Mouse (Mus musculus): ENCODE data around the gene Polr2a.
A peak's percentile ranks its signal among the peaks of the same experiment; 100 is the strongest.

Polr2a gene

DNA sequence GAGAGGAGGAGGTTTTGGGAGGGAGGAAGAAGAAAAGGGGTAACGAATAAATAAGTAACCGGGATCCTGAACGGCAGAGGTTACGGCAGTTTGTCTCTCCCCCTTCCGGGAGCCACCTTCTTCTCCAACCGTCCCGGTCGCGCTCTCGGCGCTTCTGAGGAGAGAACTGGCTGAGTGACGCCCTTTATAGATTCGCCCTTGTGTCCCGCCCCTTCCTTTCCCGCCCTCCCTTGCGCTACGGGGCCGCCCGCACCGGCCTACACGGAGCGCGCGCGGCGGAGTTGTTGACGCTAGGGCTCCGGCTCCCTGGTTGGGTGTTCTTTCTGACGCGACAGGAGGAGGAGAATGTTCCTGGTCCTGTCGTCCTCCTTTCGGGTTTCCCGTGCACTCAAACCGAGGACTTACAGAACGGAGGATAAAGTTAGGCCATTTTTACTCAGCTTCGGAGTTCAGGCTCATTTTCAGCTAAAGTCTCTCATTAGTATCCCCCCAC is at the start of gene Polr2a:
Gene Polr2a, minus strand, starts transcription at position 160 of the 493 bp plus-strand sequence.
- DNase-seq: peak; percentile 96 to 98

DNA sequence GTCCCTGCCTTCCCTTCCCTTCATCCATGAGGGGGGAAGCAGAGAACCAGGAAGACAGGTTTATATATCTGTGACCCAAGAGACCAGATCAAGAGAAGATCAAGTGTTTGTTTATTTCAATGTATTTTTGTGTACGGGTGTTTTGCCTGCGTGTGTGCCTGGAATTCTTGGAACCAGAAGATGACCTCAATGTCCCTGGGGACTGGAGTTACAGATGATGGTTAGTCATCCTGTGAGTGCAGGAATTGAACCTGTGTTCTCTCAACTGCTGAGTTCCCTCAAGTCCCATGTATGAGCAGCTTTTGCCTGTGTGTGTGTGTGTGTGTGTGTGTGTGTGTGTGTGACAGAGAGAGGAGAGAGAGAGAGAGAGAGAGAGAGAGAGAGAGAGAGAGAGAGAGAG is 49.2 kb upstream of the Polr2a start:
- DNase-seq: no peak

GRCm38 (mm10) chr11:69806378-69806777 is 47.9 kb upstream of the Polr2a start:
- DNase-seq: no peak

- peak; percentile 81 to 93 for DNase-seq
Observed at GRCm38 (mm10) chr11:69804972-69805909, 46.8 kb upstream of the Polr2a start, which contains the start of gene Tmem102. Gene Tmem102 (minus strand): TSS chr11:69805624.

DNA sequence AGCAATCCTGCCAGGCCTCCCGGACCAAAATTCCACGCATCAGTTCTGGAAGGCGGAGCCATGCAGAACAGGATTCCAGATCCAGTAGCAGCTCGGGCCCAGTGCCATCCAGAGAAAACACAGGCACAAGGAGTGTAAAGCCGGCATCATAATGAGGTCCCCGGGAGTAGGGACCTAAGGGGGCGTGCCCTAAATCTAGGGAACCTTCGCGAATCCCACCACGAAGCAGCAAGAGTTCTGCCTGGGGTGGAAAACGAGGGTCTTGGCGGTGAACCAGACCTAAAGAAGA is 46.2 kb upstream of the Polr2a start:
- peak; percentile 68 to 71 for DNase-seq

DNA sequence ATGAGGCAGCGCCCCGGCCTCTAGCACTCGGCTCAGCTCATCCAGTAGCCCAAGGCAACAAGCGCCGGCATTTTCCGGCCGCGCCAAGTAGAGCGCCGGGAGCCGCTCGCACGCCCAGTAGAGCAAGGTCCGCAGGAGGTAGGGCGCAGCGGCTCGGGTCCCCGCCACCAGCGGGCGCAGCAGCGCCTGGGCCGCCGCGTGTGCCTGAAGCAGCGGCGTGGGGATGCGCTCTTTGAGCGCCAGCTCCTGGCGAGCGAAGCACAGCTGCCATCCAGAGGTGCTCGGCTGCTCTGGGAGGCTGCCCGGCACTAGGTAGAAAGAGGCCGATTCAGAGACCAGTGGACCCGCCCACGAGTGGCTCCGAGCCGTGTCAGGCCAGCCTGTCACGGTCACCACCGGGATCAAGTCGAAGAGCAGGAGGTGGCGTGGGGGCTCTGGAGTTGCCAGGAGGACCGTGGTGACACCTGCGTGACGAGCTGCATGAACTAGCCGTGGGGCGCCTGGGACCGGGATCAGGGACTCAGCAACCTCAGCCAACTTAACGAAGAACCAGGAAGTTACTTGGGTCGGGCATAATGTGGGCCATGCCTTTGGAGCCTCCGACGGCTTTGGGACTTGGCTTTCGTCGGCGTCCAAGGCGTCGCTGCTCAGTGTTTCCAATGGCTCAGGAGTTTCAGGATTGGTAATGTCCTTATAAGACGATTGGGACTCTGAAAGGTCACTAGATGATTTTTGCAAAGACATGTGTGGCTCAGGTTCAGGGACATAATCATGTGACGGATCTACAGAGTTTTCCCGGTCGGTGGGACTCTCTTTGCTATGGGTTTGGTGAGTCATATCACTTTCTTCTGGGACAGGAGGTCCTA is 45.6 kb upstream of the Polr2a start:
- DNase-seq: peak; percentile 81 to 91

DNA sequence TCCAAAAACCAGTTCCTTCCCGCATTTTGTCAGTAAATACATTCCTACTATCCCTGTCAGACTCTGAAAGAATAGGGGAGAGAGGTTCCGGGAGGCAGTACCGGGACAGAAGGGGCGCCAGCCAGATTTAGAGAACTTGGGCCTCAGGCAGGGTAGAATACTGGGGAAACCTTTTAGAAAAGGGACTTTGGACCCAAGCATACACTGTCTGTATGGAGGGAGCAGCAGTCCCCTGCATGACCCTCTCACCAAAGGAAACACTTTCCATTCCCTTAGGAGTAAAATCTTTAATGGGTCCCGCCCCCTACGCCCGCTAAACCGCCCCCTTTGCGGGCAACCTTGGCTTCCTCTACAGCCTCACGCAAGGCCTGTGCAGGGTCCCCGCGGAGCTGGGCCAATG is 44.9 kb upstream of the Polr2a start:
- DNase-seq: no peak

- peak; percentile 86 to 92 for DNase-seq
Observed at GRCm38 (mm10) chr11:69802648-69803105, 44.2 kb upstream of the Polr2a start.

GRCm38 (mm10) chr11:69801379-69801977 is 43.0 kb upstream of the Polr2a start, which contains the start of gene Fgf11:
Gene Fgf11 (minus strand): TSS chr11:69801857.
- no peak for DNase-seq

DNA sequence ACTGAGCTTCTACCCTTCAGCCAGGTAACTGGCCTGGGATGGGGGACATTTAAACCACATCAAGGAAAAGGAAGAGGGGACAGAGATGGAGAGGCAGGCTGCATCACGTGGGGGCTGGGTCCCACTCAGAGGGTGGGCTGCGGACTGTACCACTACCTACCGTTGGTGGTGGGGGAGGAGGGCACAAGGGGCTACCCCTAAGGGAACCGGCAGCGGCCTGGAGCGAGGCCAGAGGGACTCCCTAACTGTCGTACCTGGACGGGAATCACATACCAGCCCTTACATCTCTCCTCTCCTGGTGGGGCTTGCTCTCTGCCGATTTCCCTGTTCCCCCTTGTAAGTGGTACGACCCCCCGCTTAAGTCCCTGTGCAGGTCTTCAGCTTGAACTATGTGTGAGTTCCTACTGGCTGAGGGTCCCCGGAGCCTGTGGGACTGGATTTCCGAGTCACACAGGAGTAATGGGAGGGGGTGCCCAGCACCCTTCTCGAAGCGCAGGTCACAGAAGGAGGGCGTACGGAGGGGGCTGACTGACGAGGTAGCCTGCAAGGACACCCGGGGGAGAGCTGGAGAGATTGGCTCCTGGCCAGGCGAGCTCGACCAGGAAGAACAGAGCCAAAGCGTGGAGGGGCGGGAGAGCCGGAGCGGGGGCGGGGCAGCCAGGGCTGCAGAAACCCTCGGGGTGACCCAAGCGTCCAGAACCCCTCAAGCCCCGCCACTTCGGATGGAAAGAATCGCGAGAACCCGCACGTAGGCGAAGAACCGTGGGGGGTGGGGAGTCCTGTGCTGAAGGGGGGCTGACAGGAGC is 42.2 kb upstream of the Polr2a start:
- DNase-seq: peak; percentile 70 to 81

DNA sequence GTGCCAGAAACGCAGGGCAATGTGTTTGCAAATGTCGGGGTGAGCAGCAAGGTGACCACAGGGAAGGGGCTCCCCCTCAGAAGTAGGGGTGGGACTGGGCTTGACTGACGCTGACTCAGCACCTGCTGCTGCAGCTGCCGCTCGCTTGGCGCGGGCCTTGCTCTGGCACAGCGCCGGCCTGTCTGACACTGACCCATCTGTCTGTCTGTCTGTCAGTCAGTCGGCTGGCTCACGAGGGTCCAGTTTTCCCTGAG is 41.6 kb upstream of the Polr2a start:
- no peak for DNase-seq

- no peak for DNase-seq
Observed at GRCm38 (mm10) chr11:69799394-69800137, 41.1 kb upstream of the Polr2a start.

DNA sequence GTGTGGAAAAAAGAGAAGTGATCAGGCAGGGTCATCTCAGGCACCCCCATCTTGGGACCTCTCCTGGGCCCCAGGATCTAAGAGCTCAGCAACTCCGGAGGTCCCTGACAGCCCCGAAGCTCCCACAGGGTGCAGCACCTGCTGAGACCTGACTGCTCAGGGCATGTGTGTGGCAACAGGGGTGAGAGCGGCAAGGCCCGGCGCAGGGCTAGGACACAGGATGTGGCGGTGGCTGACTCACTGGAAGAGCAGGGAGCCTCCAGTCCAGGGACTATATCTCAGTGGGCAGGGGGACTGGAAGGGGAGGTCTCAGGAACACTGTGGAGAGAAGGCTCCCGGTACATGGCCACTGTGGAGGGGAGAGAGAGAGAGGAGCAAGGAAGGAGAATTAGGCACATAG is 39.5 kb upstream of the Polr2a start:
- no peak for DNase-seq

GRCm38 (mm10) chr11:69795983-69796435 is 37.6 kb upstream of the Polr2a start:
- no peak for DNase-seq

GRCm38 (mm10) chr11:69795168-69795982 is 36.9 kb upstream of the Polr2a start, which contains the start of gene Chrnb1:
Gene Chrnb1 (minus strand): TSS chr11:69795943.
- DNase-seq: peak; percentile 98 to 99

DNA sequence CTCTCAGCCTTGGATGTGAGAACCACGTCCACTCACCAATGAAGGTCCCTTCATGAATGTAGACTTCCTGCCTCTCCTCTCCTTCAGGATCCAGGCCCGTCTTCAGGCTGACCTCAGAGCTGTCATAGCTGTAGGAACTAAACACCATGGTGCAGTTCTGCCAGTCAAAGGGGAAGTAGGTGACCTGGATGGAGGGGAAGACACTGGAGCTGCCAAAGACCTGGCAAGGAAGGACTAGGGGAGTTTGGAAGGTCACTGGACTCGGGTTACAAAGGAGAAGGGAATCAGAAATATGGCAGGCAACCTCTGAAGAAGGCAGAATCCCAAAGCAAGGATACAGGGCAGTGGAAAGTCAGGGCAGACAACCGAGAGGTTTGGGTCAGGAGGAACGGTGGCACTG is 35.0 kb upstream of the Polr2a start:
- DNase-seq: no peak

DNA sequence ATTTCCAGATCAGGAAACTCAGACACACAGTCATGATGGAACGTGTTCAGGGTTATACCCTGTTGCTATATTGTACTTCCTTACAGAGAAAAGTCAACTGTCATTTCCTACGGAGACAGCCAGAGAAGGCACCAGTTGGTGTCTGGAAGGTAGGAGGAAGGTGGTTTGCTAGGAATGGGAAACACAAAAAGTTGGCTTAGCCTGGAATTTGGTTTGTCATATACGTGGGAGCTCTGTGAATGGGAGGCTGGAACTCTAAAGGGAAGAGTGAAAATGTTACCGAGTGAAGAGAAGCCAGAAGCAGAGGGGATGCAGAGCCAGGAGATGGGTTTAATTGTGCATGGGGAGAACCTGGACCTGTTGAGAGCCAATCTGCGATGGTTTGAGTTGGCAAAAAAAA is 33.0 kb upstream of the Polr2a start:
- DNase-seq: no peak

GRCm38 (mm10) chr11:69789431-69789830 is 31.0 kb upstream of the Polr2a start:
- DNase-seq: no peak

DNA sequence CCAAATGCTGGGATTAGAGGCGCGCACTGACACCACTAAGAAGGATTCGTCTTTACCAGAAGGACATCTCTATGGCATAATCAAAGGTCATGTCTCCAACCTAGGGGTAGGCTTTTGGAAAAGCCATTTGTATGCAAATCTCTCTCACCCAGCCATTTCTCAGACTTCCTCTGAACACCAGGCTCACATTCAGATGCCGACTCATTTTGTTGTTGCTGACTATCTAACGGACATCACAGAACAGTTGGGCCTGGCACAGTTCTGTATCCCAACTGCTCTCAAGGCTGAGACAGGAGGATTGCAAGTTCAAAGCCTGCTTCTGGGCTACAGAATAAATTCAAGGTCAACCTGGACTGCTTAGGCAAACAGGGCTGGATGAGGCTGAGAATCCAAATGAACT is 28.9 kb upstream of the Polr2a start:
- DNase-seq: no peak

GRCm38 (mm10) chr11:69784793-69785272 is 26.4 kb upstream of the Polr2a start:
- DNase-seq: peak; percentile 45 to 65

Measured in kidney, postnatal 25 days (tissue).